Mouse (Mus musculus): ENCODE results near the gene Nudt17. TPM values are rescaled to one million over a fixed set of nuclear protein-coding genes. Genes with fewer than 3 reads are reported as not detected.
"Not testable (repeated sequence)": the region's sequence is repeated elsewhere in the genome, so short reads cannot be mapped to it uniquely, and the experiment has no call there.

The Nudt17 gene
- total and polyA plus RNA-seq, 3 experiments = 0.21 to 1.9 (median 1.0) TPM

- Histone ChIP-seq H3K79me2 (replicated peaks; ENCODE audit: control insufficient read depth, extremely low read depth, insufficient read depth, poor library complexity, severe bottlenecking) (peaks cover 15% of the 10 kb centered on the region; the same call in 1 of the 2 replicates), H3K36me3 (replicated peaks in 1 of 2; ENCODE audit: control insufficient read depth in 1 of 2, insufficient read depth in 1 of 2, low read length in 1 of 2) (peaks cover 0 to 28% of the 10 kb centered on the region in 2 experiments), H3K4me1 (ENCODE audit: control insufficient read depth in 1 of 2, insufficient read depth in 2 of 2) (peaks cover 0 to 25% of the 10 kb centered on the region in 2 experiments; a peak in 2 of 4 replicates)
- in situ Hi-C loops (cut with MboI; ENCODE audit: low pct_ligation_motif_present, low pct_unique_long_range_greater_than_20kb, low sequenced_read_pairs); H3K9ac ChIP-seq (ENCODE audit: insufficient read depth, low read depth); H3K27me3 ChIP-seq (replicated peaks); H3K4me3 ChIP-seq (replicated peaks in 1 of 3; ENCODE audit: low read depth in 2 of 3, low read length in 2 of 3, poor library complexity in 1 of 3); H3K4me2 ChIP-seq (ENCODE audit: insufficient read depth, low read depth, poor library complexity, severe bottlenecking); DNase-seq (ENCODE audit: extremely low read depth); H3K9me3 ChIP-seq (replicated peaks; ENCODE audit: low read length); H3K27ac ChIP-seq (ENCODE audit: insufficient read depth, low read depth); dilution Hi-C loops (cut with MboI; ENCODE audit: extremely low pct_ligation_motif_present, extremely low pct_unique_long_range_greater_than_20kb, low sequenced_read_pairs): not testable (repeated sequence)
- TF ChIP-seq RAD21 (IDR thresholded peaks at IDR 0.05; ENCODE audit: low read depth, low read length) (peak; percentile 28), SMC3 (IDR thresholded peaks at IDR 0.05; ENCODE audit: low read depth, low read length) (0 out of 2 replicates have a peak, but pooled peaks have one; percentile 6), MYC (IDR thresholded peaks at IDR 0.05; ENCODE audit: low read depth, low read length) (peak; percentile 77; the same call in 1 of the 2 replicates), CTCF (conservative IDR thresholded peaks at IDR 0.05 in 1 of 2, IDR thresholded peaks at IDR 0.05 in 1 of 2; ENCODE audit: low read depth in 2 of 2, low read length in 2 of 2) (peak in 1 of 2 experiments; percentile 46; a peak in 2 of 4 replicates)
Measured at GRCm38 (mm10) chr3:96740279-96740678, 31.9 kb upstream of the Nudt17 start.

- H3K27ac ChIP-seq (ENCODE audit: insufficient read depth, low read depth) = no peak overlapping the region
- dilution Hi-C loops (cut with MboI; ENCODE audit: extremely low pct_ligation_motif_present, extremely low pct_unique_long_range_greater_than_20kb, low sequenced_read_pairs) (no loop called here), in situ Hi-C loops (cut with MboI; ENCODE audit: low pct_ligation_motif_present, low pct_unique_long_range_greater_than_20kb, low sequenced_read_pairs) (no loop called here)
- peaks cover 3 to 38% of the 10 kb centered on the region in 2 experiments; a peak in 3 of 4 replicates for H3K4me1 ChIP-seq (ENCODE audit: control insufficient read depth in 1 of 2, insufficient read depth in 2 of 2)
- H3K4me3 ChIP-seq (replicated peaks in 1 of 3; ENCODE audit: low read depth in 2 of 3, low read length in 2 of 3, poor library complexity in 1 of 3) = no peak overlapping the region
- no peaks in the 10 kb centered on the region for H3K9me3 ChIP-seq (replicated peaks; ENCODE audit: low read length)
- no peaks in the 10 kb centered on the region for H3K27me3 ChIP-seq (replicated peaks)
- peaks cover 0 to 18% of the 10 kb centered on the region in 2 experiments for H3K36me3 ChIP-seq (replicated peaks in 1 of 2; ENCODE audit: control insufficient read depth in 1 of 2, insufficient read depth in 1 of 2, low read length in 1 of 2)
- no peak overlapping the region for H3K4me2 ChIP-seq (ENCODE audit: insufficient read depth, low read depth, poor library complexity, severe bottlenecking)
- H3K9ac ChIP-seq (ENCODE audit: insufficient read depth, low read depth) = no peak overlapping the region
- TF ChIP-seq ETS1 (conservative IDR thresholded peaks at IDR 0.05; ENCODE audit: low read depth, low read length) = no peak
- TF ChIP-seq KAT2A (IDR thresholded peaks at IDR 0.05; ENCODE audit: insufficient replicate concordance, low read length) = no peak
- TF ChIP-seq ZNF384 (IDR thresholded peaks at IDR 0.05; ENCODE audit: low read depth, low read length) = no peak
- TF ChIP-seq MXI1 (IDR thresholded peaks at IDR 0.05; ENCODE audit: low read depth, low read length) = no peak
- no peak for TF ChIP-seq ZC3H11A (IDR thresholded peaks at IDR 0.05; ENCODE audit: low read depth, low read length)
- no peak for TF ChIP-seq MYC (IDR thresholded peaks at IDR 0.05; ENCODE audit: low read depth, low read length)
- no peak for TF ChIP-seq SMC3 (IDR thresholded peaks at IDR 0.05; ENCODE audit: low read depth, low read length)
- TF ChIP-seq UBTF (IDR thresholded peaks at IDR 0.05; ENCODE audit: low read depth, low read length) = no peak
- no peak for TF ChIP-seq PAX5 (IDR thresholded peaks at IDR 0.05; ENCODE audit: low read length)
- TF ChIP-seq POLR2AphosphoS2 (IDR thresholded peaks at IDR 0.05; ENCODE audit: low read depth, low read length) = no peak
- TF ChIP-seq MAX (IDR thresholded peaks at IDR 0.05; ENCODE audit: low read length) = no peak
- H3K79me2 ChIP-seq (replicated peaks; ENCODE audit: control insufficient read depth, extremely low read depth, insufficient read depth, poor library complexity, severe bottlenecking) = peaks cover 13% of the 10 kb centered on the region; the same call in 1 of the 2 replicates
- DNase-seq (ENCODE audit: extremely low read depth) = no peak
Measured at GRCm38 (mm10) chr3:96737995-96738394, 29.6 kb upstream of the Nudt17 start.

Measured in CH12.LX (cell line).